Mouse (Mus musculus) common myeloid progenitor, adult 5-6 weeks (primary cell): Measurements from ENCODE around the gene Tsga10ip. TPM values are rescaled to one million over a fixed set of nuclear protein-coding genes. Genes with fewer than 3 reads are reported as not detected.

Source experiments
- ATAC-seq: replicated peaks from 2 replicates; pipeline ENCODE4 v1.8.0; 2016; ENCODE audit warnings: low read depth, mild to moderate bottlenecking, moderate TSS enrichment, inconsistent platforms; ENCODE audit not compliant: poor library complexity, severe bottlenecking
- total RNA-seq: library from RNA; stranded (forward); fragments of 200-1000, 187-1606 nt; gene quantifications from 2 replicates; pipeline ENCODE4 v1.2.3, GENCODE M21; 2017

Gene Tsga10ip
- total RNA-seq, 1 experiment from 2014 or later: not detected

- ATAC-seq: no peak
Observed at GRCm38 (mm10) chr19:5395371-5395770, 7.0 kb downstream of the Tsga10ip start.

DNA sequence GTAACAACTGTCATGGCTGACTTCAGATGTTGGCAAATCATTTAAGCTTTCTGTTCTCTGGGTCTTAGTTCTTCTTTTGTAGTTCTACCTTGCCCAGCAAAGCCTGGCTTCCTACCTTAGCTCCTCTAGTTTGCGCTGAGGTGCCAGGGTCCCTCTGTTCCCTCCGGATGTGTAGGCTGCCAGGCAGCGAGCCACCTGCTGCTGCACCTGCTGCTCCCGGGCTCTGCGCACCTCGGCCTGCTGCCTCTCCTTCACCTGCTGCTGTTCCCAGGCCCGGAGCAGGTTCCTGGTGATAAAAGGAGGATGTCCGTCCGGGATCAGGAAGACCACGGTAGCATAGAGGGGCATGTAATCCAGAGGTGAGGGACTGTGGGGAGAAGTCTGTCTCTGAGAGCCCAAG, 8.2 kb downstream of the Tsga10ip start:
- ATAC-seq: no peak

DNA sequence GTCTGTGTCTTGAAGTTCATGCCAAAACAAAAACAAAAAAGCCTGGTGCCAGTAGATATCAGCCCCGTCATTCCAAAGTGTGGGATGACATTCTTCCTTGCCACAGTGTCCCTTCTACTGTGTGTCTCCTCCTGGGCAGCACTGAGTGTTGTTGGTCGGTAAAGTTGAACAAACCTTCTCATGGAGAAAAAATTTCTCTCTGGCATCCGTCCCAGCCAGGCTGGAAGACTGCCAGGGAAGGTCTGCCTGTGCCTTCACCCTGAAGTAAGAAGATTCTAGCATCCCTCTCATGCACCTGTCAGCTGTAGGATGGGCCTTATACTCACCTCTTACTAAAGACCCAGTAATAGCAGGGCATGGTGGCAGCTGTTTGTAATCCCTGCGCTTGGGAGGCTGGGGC, 9.4 kb downstream of the Tsga10ip start:
- ATAC-seq: no peak

GRCm38 (mm10) chr19:5390416-5390815, 11.9 kb downstream of the Tsga10ip start:
- no peak for ATAC-seq

DNA sequence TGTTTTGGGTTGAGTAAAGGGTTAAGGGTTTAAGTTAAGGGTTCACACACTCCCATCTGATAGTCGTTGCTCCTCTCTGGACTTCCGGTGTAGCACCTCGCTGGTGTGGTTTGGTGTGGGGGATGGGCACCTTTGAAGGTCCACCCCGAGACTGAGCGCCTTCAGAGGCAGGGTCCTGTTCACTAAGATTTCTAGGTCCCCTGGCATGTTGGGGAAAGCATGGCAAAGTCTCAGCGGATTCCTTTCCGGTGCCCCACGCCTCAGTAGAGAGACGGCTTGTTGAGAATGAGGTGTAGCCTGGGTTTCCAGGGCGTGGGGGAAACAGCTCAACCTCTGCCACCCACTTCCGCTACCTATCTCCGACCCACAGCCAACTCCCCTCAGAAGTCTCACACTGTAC, 12.7 kb downstream of the Tsga10ip start:
- ATAC-seq: peak; percentile 70

GRCm38 (mm10) chr19:5388588-5389242, 13.6 kb downstream of the Tsga10ip start, which contains the start of gene Sart1:
Sart1 (minus strand) TSS chr19:5388703.
- peak; percentile 94 for ATAC-seq

- ATAC-seq: no peak
Observed at GRCm38 (mm10) chr19:5388011-5388441, 14.3 kb downstream of the Tsga10ip start.

DNA sequence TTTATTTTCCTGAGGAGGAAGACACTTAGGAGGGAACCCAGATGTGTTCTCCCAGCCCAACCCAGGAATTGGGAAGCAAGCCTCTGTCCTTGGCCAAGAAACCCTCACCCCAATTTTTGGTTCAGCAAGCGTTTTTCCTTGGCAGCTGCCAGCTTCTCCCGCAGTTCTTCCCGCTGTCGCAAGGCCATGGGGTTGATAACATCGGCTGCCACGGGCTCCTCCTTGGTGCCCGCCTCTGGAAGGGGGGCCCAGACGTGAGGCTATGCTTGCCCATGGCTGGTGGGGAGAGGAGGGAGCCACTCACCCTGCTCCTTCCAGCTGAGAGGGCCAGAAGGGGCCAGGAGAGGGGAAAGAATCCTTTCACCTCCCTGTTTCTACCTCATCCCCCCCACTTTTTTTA, 17.6 kb downstream of the Tsga10ip start:
- ATAC-seq: no peak

- ATAC-seq: no peak
Observed at GRCm38 (mm10) chr19:5383326-5383725, 19.0 kb downstream of the Tsga10ip start.

DNA sequence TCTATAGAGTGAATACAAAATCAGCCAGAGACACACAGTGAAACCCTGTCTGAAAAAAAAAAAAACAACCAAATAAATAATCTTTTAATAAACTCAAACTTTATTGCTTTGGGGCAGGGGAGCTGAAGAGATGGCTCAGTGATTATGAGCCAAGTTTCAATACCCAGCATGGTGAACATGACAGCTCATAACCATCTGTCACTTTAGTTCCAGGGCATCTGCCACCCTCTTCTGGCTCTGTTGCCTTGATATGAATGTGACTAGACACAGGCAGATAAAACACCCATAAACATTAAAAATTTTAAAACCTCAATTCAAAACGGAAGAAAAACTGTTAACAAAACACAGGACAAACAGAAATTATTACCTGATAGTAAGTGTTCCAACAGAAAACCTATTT, 24.9 kb downstream of the Tsga10ip start:
- no peak for ATAC-seq

DNA sequence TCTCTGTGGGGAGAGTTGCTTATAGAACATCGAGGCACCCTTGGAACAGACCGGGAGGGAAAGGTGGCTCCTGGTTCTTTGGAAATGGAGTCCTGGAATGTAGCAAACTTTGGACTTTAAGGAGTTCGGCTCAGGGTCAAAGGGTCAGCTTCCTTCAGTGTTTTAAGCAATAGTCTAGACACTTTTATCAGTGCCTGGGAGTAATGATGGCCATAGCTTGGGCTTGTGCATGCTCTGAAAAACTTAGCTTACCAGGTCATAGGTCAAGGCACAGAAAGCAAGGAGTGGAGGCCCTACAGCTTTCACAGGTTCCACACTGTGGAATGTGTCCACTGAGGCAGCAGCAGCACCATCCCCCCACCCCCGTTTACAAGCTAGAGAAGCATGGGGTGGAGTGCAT, 27.6 kb downstream of the Tsga10ip start:
- no peak for ATAC-seq

- no peak for ATAC-seq
Observed at GRCm38 (mm10) chr19:5374177-5374576, 28.1 kb downstream of the Tsga10ip start.

GRCm38 (mm10) chr19:5372724-5373123, 29.6 kb downstream of the Tsga10ip start:
- ATAC-seq: no peak

- ATAC-seq: no peak
Observed at GRCm38 (mm10) chr19:5370932-5371331, 31.4 kb downstream of the Tsga10ip start.

DNA sequence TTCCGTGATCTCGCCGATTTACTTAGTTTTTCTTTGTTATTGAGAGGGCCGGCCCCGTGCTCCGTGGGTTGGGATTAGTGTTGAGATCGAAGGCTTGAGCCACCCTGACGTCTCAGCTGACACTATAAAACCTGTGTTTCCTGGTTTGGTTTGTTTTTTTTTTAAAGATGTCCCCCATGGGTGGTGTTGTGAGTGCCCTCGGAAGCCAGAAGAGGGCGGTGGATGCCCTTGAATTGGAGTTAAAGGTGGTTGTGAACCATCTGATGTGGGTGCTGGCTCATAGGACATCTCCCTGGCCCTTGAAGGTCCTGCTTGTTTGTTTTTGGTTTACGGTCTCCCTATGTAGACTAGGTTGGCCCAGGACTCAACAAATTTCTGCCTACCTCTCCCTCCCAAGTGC, 34.9 kb downstream of the Tsga10ip start:
- no peak for ATAC-seq

GRCm38 (mm10) chr19:5367053-5367359, 35.3 kb downstream of the Tsga10ip start, which contains the start of gene Banf1:
Banf1 (minus strand) TSS chr19:5367168.
- ATAC-seq: peak; percentile 27

- peak; percentile 78 for ATAC-seq
Observed at GRCm38 (mm10) chr19:5366175-5367052, 35.9 kb downstream of the Tsga10ip start, which contains the start of gene Eif1ad. Eif1ad (plus strand) TSS chr19:5366741.

GRCm38 (mm10) chr19:5365751-5366150, 36.6 kb downstream of the Tsga10ip start:
- no peak for ATAC-seq

DNA sequence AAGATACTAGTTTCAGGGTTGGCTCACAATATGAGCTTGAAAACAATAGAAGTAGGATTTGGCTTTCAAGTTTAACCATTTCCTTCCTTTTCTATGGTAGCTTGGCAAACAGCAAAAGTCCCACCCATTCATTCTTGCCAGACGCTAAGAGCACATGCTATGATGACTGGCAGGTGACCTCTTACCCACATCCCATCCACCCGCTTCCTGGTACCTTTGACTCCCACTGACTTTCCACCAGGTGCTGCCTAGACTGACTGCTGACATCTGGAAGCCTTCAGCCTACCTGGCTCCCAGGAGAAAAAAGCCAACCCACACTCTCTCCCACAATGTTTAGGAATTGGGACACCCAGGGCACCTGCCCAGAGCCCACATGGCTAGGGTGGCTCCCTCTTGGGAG, 38.2 kb downstream of the Tsga10ip start:
- no peak for ATAC-seq

DNA sequence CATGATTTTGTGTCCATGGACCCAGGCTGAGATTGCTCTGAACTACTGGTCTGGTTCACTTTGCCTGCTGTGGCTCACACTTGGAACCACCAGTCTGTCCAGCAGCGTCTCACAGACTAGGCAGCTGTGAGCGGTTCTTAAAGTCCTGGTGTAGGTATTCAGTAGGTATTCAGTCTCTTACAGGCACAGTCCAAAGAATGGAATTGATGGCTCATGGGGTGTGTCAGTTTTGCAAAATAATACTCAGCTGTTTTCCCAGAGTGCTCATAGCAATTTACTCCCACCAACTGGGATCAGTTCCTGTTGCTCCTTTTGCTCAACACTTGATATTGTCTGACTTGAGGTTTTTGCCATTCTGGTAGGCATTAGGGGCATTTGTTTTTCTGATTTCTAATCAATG, 40.1 kb downstream of the Tsga10ip start:
- ATAC-seq: no peak

- no peak for ATAC-seq
Observed at GRCm38 (mm10) chr19:5356080-5356479, 46.2 kb downstream of the Tsga10ip start.
